Mouse (Mus musculus) megakaryocyte, embryonic 14.5 days (primary cell): ENCODE measurements around the gene Smc6.

Source experiments
- FLI1 ChIP-seq: IDR thresholded peaks from 2 replicates; pipeline ENCODE4 v1.6.1; 2012; ENCODE audit warnings: low read length, inconsistent platforms, mixed read lengths
- GATA1 ChIP-seq: IDR thresholded peaks from 3 replicates; pipeline ENCODE4 v1.6.1; 2012; ENCODE audit warnings: mixed read lengths, low read length, inconsistent platforms, borderline replicate concordance

GRCm38 (mm10) chr12:11286382-11286781, 20.7 kb downstream of the Smc6 start:
- TF ChIP-seq GATA1 (no peak), FLI1 (no peak)
